Mouse (Mus musculus) embryonic facial prominence, embryonic 14.5 days (tissue): ENCODE data around the gene Creb5. TPM values are rescaled to one million over a fixed set of nuclear protein-coding genes. Genes with fewer than 3 reads are reported as not detected.

Experiments
- ATAC-seq: fragments of 200-750 bp; cut with Nextera tagmentation; 2 replicates; pipeline ENCODE4 v1.8.0; 2017; ENCODE audit warnings: low read depth, moderate number of reproducible peaks, moderate TSS enrichment
- DNase-seq: peaks from one replicate; pipeline ENCODE4 v3.0.0-alpha.2; 2015; ENCODE audit warnings: low spot score
- H3K27ac ChIP-seq: fragments of 300-500 bp; sonication (generic); replicated peaks from 2 replicates; pipeline ENCODE4 v1.5.1; 2014; ENCODE audit warnings: low read depth, mild to moderate bottlenecking, low read length, moderate library complexity
- H3K27me3 ChIP-seq: fragments of 300-500 bp; sonication (generic); replicated peaks from 2 replicates; pipeline ENCODE4 v1.6.1; 2014; ENCODE audit warnings: low read length; ENCODE audit not compliant: control insufficient read depth, insufficient read depth
- H3K36me3 ChIP-seq: fragments of 300-500 bp; sonication (generic); 2 replicates; pipeline ENCODE4 v1.6.1; 2014; ENCODE audit warnings: low read length, mixed read lengths; ENCODE audit not compliant: control insufficient read depth, insufficient read depth
- H3K4me1 ChIP-seq: fragments of 300-500 bp; sonication (generic); 2 replicates; pipeline ENCODE4 v1.6.1; 2014; ENCODE audit warnings: antibody characterized with exemption, low read length; ENCODE audit not compliant: control insufficient read depth, insufficient read depth
- H3K4me2 ChIP-seq: fragments of 300-500 bp; sonication (generic); 2 replicates; pipeline ENCODE4 v1.6.1; 2014; ENCODE audit warnings: low read depth, mild to moderate bottlenecking, low read length, moderate library complexity, mixed read lengths
- H3K4me3 ChIP-seq: fragments of 300-500 bp; sonication (generic); 2 replicates; pipeline ENCODE4 v1.5.1; 2014; ENCODE audit warnings: low read depth, mild to moderate bottlenecking, low read length
- H3K9ac ChIP-seq: fragments of 300-500 bp; sonication (generic); 2 replicates; pipeline ENCODE4 v1.6.1; 2014; ENCODE audit warnings: low read depth, mild to moderate bottlenecking, low read length, moderate library complexity, mixed read lengths
- H3K9me3 ChIP-seq: fragments of 300-500 bp; sonication (generic); 2 replicates; pipeline ENCODE4 v1.6.1; 2016; ENCODE audit warnings: low read length; ENCODE audit not compliant: control insufficient read depth
- WGBS: fragments of 180-500 bp; shearing (Covaris S2); extraction: QIAGEN DNeasy Blood & Tissue Kit; methylation state at CpG from one replicate; pipeline ENCODE4 v1.1.7; 2014; 5-methylcytosine and 5-hydroxymethylcytosine counted together
- polyA plus RNA-seq: library from polyadenylated mRNA; unstranded; fragments of >200 nt; fragmentation: Nextera tagmentation; extraction: Ambion mirVana; gene quantifications from 2 replicates; pipeline ENCODE4 v1.2.1, GENCODE M21; 2014

Creb5 gene
- polyA plus RNA-seq, 1 experiment from 2014 or later, result 22.8 TPM

DNA sequence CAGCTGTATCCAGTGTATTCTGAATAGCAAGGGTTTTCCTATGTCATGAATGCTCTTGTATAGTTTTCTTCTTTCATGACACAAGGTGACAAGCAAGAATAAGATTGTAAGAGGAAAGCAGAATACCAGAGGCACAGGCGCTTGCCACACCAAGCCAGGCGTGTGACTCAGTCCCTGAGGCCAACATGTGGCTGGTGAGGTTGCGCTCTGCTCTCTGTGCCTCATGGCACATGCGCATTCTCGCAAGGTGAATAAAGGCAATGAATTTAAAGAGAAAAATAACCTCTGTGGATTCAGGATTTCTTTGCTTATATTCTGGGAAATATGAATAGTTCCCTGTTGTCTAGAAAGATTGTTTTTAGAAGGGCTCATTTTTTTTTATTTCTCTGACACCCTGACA lies 169.0 kb downstream of the Creb5 start:
- ATAC-seq (no peak), DNase-seq (no peak)
- no peaks in the 10 kb centered on the region for H3K36me3 ChIP-seq
- peaks cover 20% of the 10 kb centered on the region for H3K4me1 ChIP-seq
- H3K27me3 ChIP-seq, result no peaks in the 10 kb centered on the region
- no peak overlapping the region for H3K27ac ChIP-seq
- H3K9me3 ChIP-seq, result no peaks in the 10 kb centered on the region
- no peak overlapping the region for H3K4me2 ChIP-seq
- H3K4me3 ChIP-seq, result no peak overlapping the region
- no peak overlapping the region for H3K9ac ChIP-seq
- WGBS, result 79% methylated on average over 5 of the region's 5 CpGs

DNA sequence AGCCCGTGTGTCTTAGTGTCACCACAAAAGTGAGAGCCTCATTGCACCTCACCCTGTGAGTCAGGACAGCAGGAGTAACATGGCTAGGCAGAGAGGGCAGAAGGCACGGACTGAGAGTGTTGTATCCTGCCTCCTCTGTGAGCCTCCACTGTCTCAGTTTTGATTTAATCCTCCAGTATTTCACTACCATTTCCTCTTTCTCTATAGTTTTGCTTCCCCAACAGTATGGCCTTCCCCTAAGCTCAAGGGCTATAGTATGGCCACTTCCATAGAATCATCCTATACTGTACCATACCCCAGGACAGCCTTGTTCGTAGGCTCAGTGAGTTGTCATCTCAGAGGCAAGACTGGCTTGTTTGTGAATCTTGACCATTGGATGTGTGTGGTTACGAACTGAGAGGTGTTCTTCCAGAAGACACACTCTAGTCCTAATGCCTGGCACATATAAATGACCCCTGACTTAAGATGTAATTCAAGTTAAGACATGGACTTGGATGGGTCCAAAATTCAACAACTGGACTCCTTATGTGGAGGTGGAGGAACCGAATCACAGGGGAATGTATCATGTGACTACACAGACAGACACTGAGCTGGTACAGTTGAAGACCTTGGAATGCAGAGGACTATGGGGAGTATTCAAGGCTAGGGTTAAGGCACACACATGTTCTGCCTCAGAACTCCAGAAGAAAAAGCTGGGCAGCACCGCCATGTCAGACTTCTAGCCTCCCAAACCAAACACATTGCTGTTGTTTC lies 173.1 kb downstream of the Creb5 start:
- no peak for DNase-seq
- Histone ChIP-seq H3K27me3 (no peaks in the 10 kb centered on the region), H3K27ac (no peak overlapping the region), H3K9ac (no peak overlapping the region), H3K9me3 (no peaks in the 10 kb centered on the region), H3K36me3 (no peaks in the 10 kb centered on the region), H3K4me2 (no peak overlapping the region), H3K4me1 (peaks cover 23% of the 10 kb centered on the region), H3K4me3 (no peak overlapping the region)
- 86% methylated on average over 5 of the region's 6 CpGs for WGBS
- ATAC-seq, result no peak

DNA sequence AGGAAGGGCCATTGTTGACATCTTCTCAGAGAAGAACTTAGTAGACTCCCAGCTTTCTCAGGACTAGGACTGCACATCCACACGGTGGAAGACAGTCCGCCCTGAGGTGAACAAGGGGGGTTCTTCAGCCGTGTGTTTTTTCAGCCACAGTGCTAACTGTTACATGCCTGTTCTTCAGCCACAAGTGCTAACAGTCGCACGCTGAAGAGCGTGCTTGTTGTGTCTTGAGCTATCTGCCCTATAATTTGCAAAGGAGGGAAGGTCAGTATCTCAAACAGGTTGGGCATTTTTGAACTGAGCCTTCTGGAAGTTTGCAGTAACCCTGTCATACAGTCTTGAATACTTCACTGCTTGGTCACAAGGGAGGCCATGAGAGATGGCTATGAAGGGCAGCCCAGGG lies 174.0 kb downstream of the Creb5 start:
- Histone ChIP-seq H3K4me2 (no peak overlapping the region), H3K9me3 (no peaks in the 10 kb centered on the region), H3K27ac (no peak overlapping the region), H3K36me3 (no peaks in the 10 kb centered on the region), H3K4me1 (peaks cover 23% of the 10 kb centered on the region), H3K27me3 (no peaks in the 10 kb centered on the region), H3K9ac (no peak overlapping the region), H3K4me3 (no peak overlapping the region)
- ATAC-seq (no peak), DNase-seq (no peak)
- WGBS, result 83% methylated on average over 6 of the region's 6 CpGs

DNA sequence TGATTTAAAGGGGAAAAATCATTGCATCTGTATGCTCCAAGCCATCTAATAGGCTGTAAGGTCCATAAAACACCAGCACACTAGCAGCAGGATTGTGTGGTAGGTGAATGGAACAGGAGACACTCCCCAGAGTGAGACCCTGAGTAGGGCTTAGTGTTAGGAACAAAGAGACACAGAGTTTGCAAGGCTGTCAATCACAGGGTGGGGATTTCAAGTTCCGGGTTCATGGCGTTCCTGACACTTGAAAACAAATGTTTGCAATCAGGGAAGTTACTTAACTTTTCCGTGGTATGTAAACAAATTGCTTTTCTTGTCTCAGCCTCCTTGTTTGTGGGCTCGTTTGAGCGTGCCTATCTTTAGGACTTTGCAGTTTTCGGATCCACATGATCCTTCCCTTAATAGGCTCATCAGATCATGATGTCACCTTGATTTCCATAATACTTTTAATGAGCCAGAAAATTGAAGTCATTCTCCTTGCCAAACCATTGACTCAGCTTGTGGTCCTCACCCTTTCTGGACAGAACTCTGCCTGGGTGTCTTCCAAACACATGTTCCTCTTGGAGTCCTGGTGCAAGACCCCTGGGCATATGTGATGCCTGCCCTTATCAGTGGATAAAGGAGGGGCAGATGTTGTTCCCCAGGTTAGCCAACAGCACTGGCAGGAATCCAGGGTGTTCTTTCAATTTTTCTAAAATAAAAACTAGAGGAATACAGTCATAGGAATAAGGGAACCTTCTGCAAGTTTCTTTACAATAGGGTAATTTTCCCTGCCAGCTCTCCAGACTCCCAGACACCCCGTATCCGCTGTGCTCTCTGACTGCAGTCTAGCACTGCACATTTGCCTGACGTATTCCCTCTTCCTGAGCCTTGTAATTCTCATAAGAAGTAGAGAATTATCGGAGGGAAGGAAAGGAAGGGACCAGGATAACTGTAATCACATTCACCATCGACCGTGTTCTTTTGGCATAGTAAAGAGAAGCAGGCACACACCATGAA lies 175.0 kb downstream of the Creb5 start:
- no peak overlapping the region for H3K4me2 ChIP-seq

DNA sequence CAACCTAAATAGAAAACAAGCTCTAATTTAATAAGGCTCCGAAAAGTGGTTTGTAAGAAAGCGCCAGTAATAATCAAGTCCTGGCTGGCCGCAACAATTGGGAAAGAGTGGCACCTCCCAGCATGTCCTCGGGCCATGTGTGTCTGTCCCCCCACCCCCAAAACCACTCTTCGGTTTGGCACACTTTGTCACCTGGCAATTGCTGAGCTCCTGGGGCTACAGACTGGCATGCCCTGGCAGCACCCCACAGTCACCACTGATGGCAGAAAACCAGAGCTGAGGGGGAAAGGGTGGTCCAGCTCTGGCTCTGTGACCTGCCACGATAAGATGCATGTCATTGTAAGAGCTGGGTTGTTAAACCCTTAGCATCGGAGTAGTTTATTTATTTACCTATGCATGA lies 175.7 kb downstream of the Creb5 start:
- DNase-seq (no peak), ATAC-seq (no peak)
- WGBS, result 49% methylated on average over 7 of the region's 7 CpGs
- H3K4me2 ChIP-seq, result no peak overlapping the region
- H3K27me3 ChIP-seq, result no peaks in the 10 kb centered on the region
- no peaks in the 10 kb centered on the region for H3K36me3 ChIP-seq
- H3K4me3 ChIP-seq, result no peak overlapping the region
- H3K27ac ChIP-seq, result no peak overlapping the region
- no peak overlapping the region for H3K9ac ChIP-seq
- H3K4me1 ChIP-seq, result peaks cover 22% of the 10 kb centered on the region
- no peaks in the 10 kb centered on the region for H3K9me3 ChIP-seq

More for the DNA sequence above, 175.0 kb downstream of the Creb5 start:
- Histone ChIP-seq H3K36me3 (no peaks in the 10 kb centered on the region), H3K27me3 (no peaks in the 10 kb centered on the region), H3K4me1 (peaks cover 23% of the 10 kb centered on the region), H3K9me3 (no peaks in the 10 kb centered on the region), H3K4me3 (no peak overlapping the region), H3K9ac (no peak overlapping the region), H3K27ac (no peak overlapping the region)
- DNase-seq (peak; percentile 62), ATAC-seq (peak; percentile 60; the same call in 1 of the 2 replicates)
- 45% methylated on average over 12 of the region's 12 CpGs for WGBS

DNA sequence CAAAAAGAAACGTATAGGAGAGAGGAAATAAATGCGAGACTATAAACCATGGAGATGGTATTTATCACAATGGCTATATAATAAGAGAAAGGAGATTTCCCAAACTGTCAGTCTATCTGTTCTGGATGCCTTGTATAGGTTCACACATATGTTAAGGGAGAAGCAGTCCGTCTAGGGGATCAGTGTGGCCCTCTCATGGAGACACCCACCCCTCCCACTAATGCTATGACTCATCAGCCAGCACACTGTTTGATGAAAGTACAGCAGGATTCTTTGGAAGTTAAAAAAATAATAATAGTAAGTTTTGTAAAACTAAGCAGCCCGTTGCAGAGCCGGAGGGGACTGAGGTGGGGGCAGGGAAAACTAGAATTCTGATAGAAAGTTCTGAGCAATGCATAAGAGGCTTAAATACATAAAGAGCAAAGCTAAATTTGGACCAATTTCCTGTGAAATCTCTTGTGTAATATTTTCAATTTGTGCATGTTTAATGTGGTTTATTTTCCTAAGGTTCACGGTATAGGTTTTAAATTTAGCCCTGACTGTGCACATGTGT lies 176.3 kb downstream of the Creb5 start:
- H3K27me3 ChIP-seq, result no peaks in the 10 kb centered on the region
- H3K4me3 ChIP-seq, result no peak overlapping the region
- ATAC-seq, result peak; percentile 37; the same call in 1 of the 2 replicates
- no peaks in the 10 kb centered on the region for H3K36me3 ChIP-seq
- peak; percentile 27 for DNase-seq
- H3K27ac ChIP-seq, result no peak overlapping the region
- H3K4me2 ChIP-seq, result no peak overlapping the region
- WGBS, result 38% methylated on average over 6 of the region's 6 CpGs
- no peak overlapping the region for H3K9ac ChIP-seq
- H3K9me3 ChIP-seq, result no peaks in the 10 kb centered on the region
- peaks cover 17% of the 10 kb centered on the region for H3K4me1 ChIP-seq

DNA sequence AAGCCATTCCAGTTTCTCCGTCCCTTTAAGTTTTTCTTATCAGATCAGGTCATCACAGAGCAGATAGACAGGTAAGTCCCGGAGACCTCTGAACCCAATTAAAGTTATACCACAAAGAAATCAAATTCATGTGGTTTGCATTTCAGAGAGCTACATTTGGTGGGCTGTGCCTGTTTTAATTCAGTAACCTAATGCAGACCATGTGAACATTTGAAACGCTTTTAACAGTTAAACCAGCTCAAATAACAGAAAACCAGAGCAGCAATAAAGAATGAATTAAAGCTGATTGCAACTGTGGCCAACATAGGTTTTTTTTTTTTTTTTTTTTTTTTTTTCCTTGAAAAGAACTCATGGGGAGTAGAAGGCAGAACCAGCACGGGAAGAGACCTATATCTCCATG lies 182.1 kb downstream of the Creb5 start:
- H3K9me3 ChIP-seq, result no peaks in the 10 kb centered on the region
- no peaks in the 10 kb centered on the region for H3K36me3 ChIP-seq
- no peak overlapping the region for H3K4me3 ChIP-seq
- H3K4me2 ChIP-seq, result peak overlapping the region; percentile 20; the same call in 1 of the 2 replicates
- no peaks in the 10 kb centered on the region for H3K27me3 ChIP-seq
- peak overlapping the region; percentile 44; the same call in 1 of the 2 replicates for H3K27ac ChIP-seq
- H3K4me1 ChIP-seq, result peaks cover 31% of the 10 kb centered on the region
- no peak overlapping the region for H3K9ac ChIP-seq
- 23% methylated on average over 4 of the region's 4 CpGs for WGBS
- peak; percentile 85 for DNase-seq
- peak; percentile 53; the same call in 1 of the 2 replicates for ATAC-seq

DNA sequence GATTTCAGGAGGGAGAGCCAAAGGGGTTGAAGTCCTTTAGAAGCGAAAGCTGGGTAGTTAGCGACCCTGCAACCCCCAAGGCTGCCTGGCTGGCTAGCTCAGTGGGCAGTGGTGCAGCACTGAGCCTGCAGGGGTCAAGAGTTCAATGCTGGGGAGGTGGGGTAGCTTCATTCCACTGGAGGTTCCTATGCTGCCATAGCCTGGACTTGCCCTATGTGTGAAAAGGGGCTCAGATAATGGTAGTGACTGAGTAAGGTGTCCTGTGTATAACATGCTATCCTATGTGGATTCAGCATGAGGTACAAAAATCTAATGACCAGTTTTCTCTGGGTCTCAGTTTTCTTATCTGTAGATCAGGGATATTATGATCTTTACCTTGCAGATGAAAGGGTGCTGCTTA lies 182.6 kb downstream of the Creb5 start:
- no peaks in the 10 kb centered on the region for H3K9me3 ChIP-seq
- H3K4me3 ChIP-seq, result no peak overlapping the region
- 53% methylated on average over 2 of the region's 2 CpGs for WGBS
- H3K4me1 ChIP-seq, result peaks cover 31% of the 10 kb centered on the region
- H3K36me3 ChIP-seq, result no peaks in the 10 kb centered on the region
- no peak for DNase-seq
- peak overlapping the region; percentile 20; the same call in 1 of the 2 replicates for H3K4me2 ChIP-seq
- no peak overlapping the region for H3K9ac ChIP-seq
- H3K27me3 ChIP-seq, result no peaks in the 10 kb centered on the region
- peak overlapping the region; percentile 44; the same call in 1 of the 2 replicates for H3K27ac ChIP-seq
- ATAC-seq, result no peak
